Mouse (Mus musculus) MEL (cell line): ENCODE data around the gene Ephx1. TPM values are rescaled to one million over a fixed set of nuclear protein-coding genes. Genes with fewer than 3 reads are reported as not detected.
A peak's percentile ranks its signal among the peaks of the same experiment; 100 is the strongest.

Experiments
- DNase-seq: peaks from one replicate; pipeline ENCODE4 v3.0.0; 2011; ENCODE audit warnings: low read depth, low spot score
- H3K27ac ChIP-seq: 2 replicates; pipeline ENCODE4 v1.5.1; 2012; ENCODE audit warnings: low read depth, mild to moderate bottlenecking, control low read depth, low read length, moderate library complexity; ENCODE audit not compliant: control insufficient read depth
- H3K27me3 ChIP-seq, 2 experiments: fragments of 150-350 bp in 1 of 2; sonication (generic) in 1 of 2; 2 replicates each; pipeline ENCODE4 v1.6.1; 2012; ENCODE audit warnings: low read length in 2 of 2, mild to moderate bottlenecking in 2 of 2, improper control_type of control experiment in 1 of 2, moderate library complexity in 1 of 2; ENCODE audit not compliant: insufficient read depth in 2 of 2, control insufficient read depth in 1 of 2
- H3K36me3 ChIP-seq, 2 experiments: 2 replicates each; pipeline ENCODE4 v1.6.1; 2012 to 2014; ENCODE audit warnings: low read length in 2 of 2, improper control_type of control experiment in 1 of 2, inconsistent platforms in 1 of 2, mild to moderate bottlenecking in 1 of 2; ENCODE audit not compliant: insufficient read depth in 2 of 2, control insufficient read depth in 1 of 2
- H3K4me1 ChIP-seq, 2 experiments: fragments of 150-350 bp in 1 of 2; sonication (generic) in 1 of 2; 2 replicates each; pipeline ENCODE4 v1.6.1; 2012; ENCODE audit warnings: low read length in 2 of 2, improper control_type of control experiment in 1 of 2, mild to moderate bottlenecking in 1 of 2; ENCODE audit not compliant: insufficient read depth in 2 of 2, control insufficient read depth in 1 of 2
- H3K4me3 ChIP-seq, 2 experiments: fragments of 150-350 bp in 1 of 2; sonication (generic) in 1 of 2; 2 replicates each; pipeline ENCODE4 v1.5.1; 2012; ENCODE audit warnings: low read depth in 2 of 2, low read length in 2 of 2, mild to moderate bottlenecking in 2 of 2, moderate library complexity in 2 of 2, control low read depth in 1 of 2, improper control_type of control experiment in 1 of 2; ENCODE audit not compliant: control insufficient read depth in 1 of 2, insufficient read depth in 1 of 2
- H3K79me2 ChIP-seq: 2 replicates; pipeline ENCODE4 v1.6.1; 2012; ENCODE audit warnings: mild to moderate bottlenecking, low read length, moderate library complexity; ENCODE audit not compliant: control insufficient read depth, poor library complexity, insufficient read depth
- H3K9ac ChIP-seq: 2 replicates; pipeline ENCODE4 v1.6.1; 2012; ENCODE audit warnings: low read depth, mild to moderate bottlenecking, control low read depth, low read length, moderate library complexity; ENCODE audit not compliant: control insufficient read depth, poor library complexity, severe bottlenecking
- H3K9me3 ChIP-seq: fragments of 150-350 bp; sonication (generic); replicated peaks from 2 replicates; pipeline ENCODE4 v1.6.1; 2012; ENCODE audit warnings: mild to moderate bottlenecking, low read length, improper control_type of control experiment, moderate library complexity; ENCODE audit not compliant: insufficient read depth
- BHLHE40 ChIP-seq: IDR thresholded peaks from 2 replicates; pipeline ENCODE4 v1.6.1; 2012; ENCODE audit warnings: low read depth, mild to moderate bottlenecking, inconsistent platforms, low read length, improper control_type of control experiment, borderline replicate concordance
- CTCF ChIP-seq, 3 experiments: IDR thresholded peaks in 2 of 3; conservative IDR thresholded peaks in 1 of 3; 2 replicates each; pipeline ENCODE4 v1.5.1; 2011 to 2012; ENCODE audit warnings: low read length in 3 of 3, low read depth in 2 of 3, mild to moderate bottlenecking in 2 of 3, improper control_type of control experiment in 1 of 3, inconsistent platforms in 1 of 3, mixed read lengths in 1 of 3, moderate library complexity in 1 of 3; ENCODE audit not compliant: control insufficient read depth in 1 of 3, insufficient read depth in 1 of 3, poor library complexity in 1 of 3, severe bottlenecking in 1 of 3
- EP300 ChIP-seq, 2 experiments: IDR thresholded peaks; 2 replicates each; pipeline ENCODE4 v1.6.1; 2011; ENCODE audit warnings: improper control_type of control experiment in 2 of 2, low read length in 2 of 2, low read depth in 1 of 2, mild to moderate bottlenecking in 1 of 2
- ETS1 ChIP-seq: IDR thresholded peaks from 2 replicates; pipeline ENCODE4 v1.6.1; 2012; ENCODE audit warnings: low read depth, mild to moderate bottlenecking, inconsistent platforms, low read length, improper control_type of control experiment, moderate library complexity
- GABPA ChIP-seq: IDR thresholded peaks from 2 replicates; pipeline ENCODE4 v1.6.1; 2012; ENCODE audit warnings: low read depth, mild to moderate bottlenecking, inconsistent platforms, low read length, improper control_type of control experiment, moderate library complexity
- GATA1 ChIP-seq: IDR thresholded peaks from 2 replicates; pipeline ENCODE4 v1.6.1; 2011; ENCODE audit warnings: low read depth, low read length, improper control_type of control experiment
- JUND ChIP-seq: IDR thresholded peaks from 2 replicates; pipeline ENCODE4 v1.6.1; 2011; ENCODE audit warnings: low read depth, mild to moderate bottlenecking, improper control_type of control experiment, low read length
- MYB ChIP-seq: IDR thresholded peaks from 2 replicates; pipeline ENCODE4 v1.6.1; 2011; ENCODE audit warnings: mild to moderate bottlenecking, low read depth, low read length, improper control_type of control experiment
- MYC ChIP-seq: IDR thresholded peaks from 2 replicates; pipeline ENCODE4 v1.6.1; 2011; ENCODE audit warnings: low read depth, mild to moderate bottlenecking, low read length, improper control_type of control experiment, moderate library complexity
- POLR2AphosphoS2 ChIP-seq: IDR thresholded peaks from 2 replicates; pipeline ENCODE4 v1.6.1; 2011; ENCODE audit warnings: low read length, improper control_type of control experiment
- POLR2AphosphoS5 ChIP-seq: IDR thresholded peaks from 2 replicates; pipeline ENCODE4 v1.6.1; 2012; ENCODE audit warnings: low read depth, borderline replicate concordance, mild to moderate bottlenecking, inconsistent platforms, low read length, moderate library complexity, mixed read lengths
- RAD21 ChIP-seq: IDR thresholded peaks from 2 replicates; pipeline ENCODE4 v1.6.1; 2011; ENCODE audit warnings: mild to moderate bottlenecking, low read depth, low read length, improper control_type of control experiment
- RCOR1 ChIP-seq: IDR thresholded peaks from 2 replicates; pipeline ENCODE4 v1.6.1; 2012; ENCODE audit warnings: low read depth, mild to moderate bottlenecking, inconsistent platforms, low read length, improper control_type of control experiment
- SIN3A ChIP-seq: IDR thresholded peaks from 2 replicates; pipeline ENCODE4 v1.6.1; 2012; ENCODE audit warnings: low read length, improper control_type of control experiment, inconsistent platforms
- SMC3 ChIP-seq: IDR thresholded peaks from 2 replicates; pipeline ENCODE4 v1.6.1; 2011; ENCODE audit warnings: low read depth, low read length, improper control_type of control experiment
- TBP ChIP-seq: IDR thresholded peaks from 2 replicates; pipeline ENCODE4 v1.8.0; 2011; ENCODE audit warnings: low read depth, low read length, improper control_type of control experiment
- TCF12 ChIP-seq: IDR thresholded peaks from 2 replicates; pipeline ENCODE4 v1.6.1; 2014; ENCODE audit warnings: low read depth, mild to moderate bottlenecking, inconsistent platforms, low read length, improper control_type of control experiment, moderate library complexity
- USF2 ChIP-seq, 2 experiments: IDR thresholded peaks; 2 replicates each; pipeline ENCODE4 v1.6.1; 2011 to 2012; ENCODE audit warnings: improper control_type of control experiment in 2 of 2, low read length in 2 of 2, borderline replicate concordance in 1 of 2, inconsistent platforms in 1 of 2, low read depth in 1 of 2, mild to moderate bottlenecking in 1 of 2; ENCODE audit not compliant: insufficient read depth in 1 of 2
- ZC3H11A ChIP-seq: IDR thresholded peaks from 2 replicates; pipeline ENCODE4 v1.6.1; 2012; ENCODE audit warnings: low read depth, mild to moderate bottlenecking, inconsistent platforms, low read length, improper control_type of control experiment
- ZMIZ1 ChIP-seq: IDR thresholded peaks from 2 replicates; pipeline ENCODE4 v1.6.1; 2012; ENCODE audit warnings: low read depth, mild to moderate bottlenecking, inconsistent platforms, low read length, improper control_type of control experiment, moderate library complexity
- ZNF384 ChIP-seq: IDR thresholded peaks from 2 replicates; pipeline ENCODE4 v1.6.1; 2012; ENCODE audit warnings: low read depth, mild to moderate bottlenecking, inconsistent platforms, low read length, improper control_type of control experiment
- polyA plus RNA-seq, 2 experiments: library from polyadenylated mRNA; stranded (reverse) in 1 of 2; unstranded in 1 of 2; fragments of >175 nt in 1 of 2; fragments of >200 nt in 1 of 2; gene quantifications; 2 replicates each; pipeline versions ENCODE4 v1.2.1 to v1.2.4; 2012; ENCODE audit warnings: low replicate concordance in 2 of 2, low read depth in 1 of 2; ENCODE audit not compliant: insufficient read length in 2 of 2, insufficient read depth in 1 of 2, missing spikeins in 1 of 2
- total RNA-seq: library from RNA; depleted of rRNA; stranded (reverse); fragments of 300-350 nt; gene quantifications from 2 replicates; pipeline ENCODE4 v1.2.3, GENCODE M21; 2012

Ephx1 gene
- total and polyA plus RNA-seq, 3 experiments, result 0.15 to 0.39 TPM; not detected in 1

GRCm38 (mm10) chr1:181049328-181049842 is 28.7 kb upstream of the Ephx1 start:
- Histone ChIP-seq H3K4me1 (peaks cover 0 to 4% of the 10 kb centered on the region in 2 experiments; a peak in 2 of 4 replicates), H3K79me2 (no peaks in the 10 kb centered on the region), H3K27ac (no peak overlapping the region), H3K9me3 (no peaks in the 10 kb centered on the region), H3K27me3 (peaks cover 0 to 4% of the 10 kb centered on the region in 2 experiments; a peak in 1 of 4 replicates), H3K9ac (no peak overlapping the region), H3K36me3 (peaks cover 0 to 4% of the 10 kb centered on the region in 2 experiments; a peak in 2 of 4 replicates), H3K4me3 (no peak overlapping the region)
- peak; percentile 43 for DNase-seq
- TF ChIP-seq CTCF (IDR thresholded peaks at IDR 0.05 in 2 of 3, conservative IDR thresholded peaks at IDR 0.05 in 1 of 3; ENCODE audit: control insufficient read depth in 1 of 3, insufficient read depth in 1 of 3, low read depth in 2 of 3, low read length in 3 of 3, poor library complexity in 1 of 3, severe bottlenecking in 1 of 3) (peak; percentile 27 to 70 (median 46)), USF2 (IDR thresholded peaks at IDR 0.05; ENCODE audit: borderline replicate concordance in 1 of 2, insufficient read depth in 1 of 2, low read depth in 1 of 2, low read length in 2 of 2) (no peak), TCF12 (peak; percentile 62; the same call in 1 of the 2 replicates), ZC3H11A (peak; percentile 11; the same call in 1 of the 2 replicates), MYB (no peak), EP300 (IDR thresholded peaks at IDR 0.05; ENCODE audit: low read depth in 1 of 2, low read length in 2 of 2) (peak; percentile 38 to 58; a peak in 2 of 4 replicates), RCOR1 (no peak), RAD21 (peak; percentile 52), GATA1 (peak; percentile 25; the same call in 1 of the 2 replicates), GABPA (no peak), SMC3 (peak; percentile 59)

DNA sequence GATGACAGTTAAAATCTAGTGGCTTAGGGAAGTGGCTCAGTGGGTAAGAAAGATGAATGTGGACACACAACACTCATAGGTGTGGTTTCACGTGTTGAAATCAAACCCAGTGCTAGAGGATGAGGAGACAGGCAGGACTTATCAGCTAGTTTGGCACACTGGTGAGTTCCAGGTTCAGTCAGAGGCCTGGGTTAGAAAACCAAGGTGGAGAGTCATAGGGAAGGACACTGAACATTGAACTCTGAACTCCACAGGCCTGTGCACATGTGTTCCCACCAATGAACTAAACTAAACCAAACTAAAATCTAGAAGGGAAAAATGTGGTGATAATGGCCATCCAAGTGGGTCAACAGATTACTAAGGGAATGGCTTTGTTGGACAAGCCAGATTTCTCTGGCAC is 26.8 kb upstream of the Ephx1 start:
- H3K27me3 ChIP-seq, result peaks cover 0 to 8% of the 10 kb centered on the region in 2 experiments; a peak in 2 of 4 replicates
- no peak overlapping the region for H3K4me3 ChIP-seq
- TF ChIP-seq MYB, result no peak
- no peak for TF ChIP-seq POLR2AphosphoS2
- no peak for TF ChIP-seq RAD21
- H3K9ac ChIP-seq, result no peak overlapping the region
- no peaks in the 10 kb centered on the region for H3K36me3 ChIP-seq
- no peaks in the 10 kb centered on the region for H3K9me3 ChIP-seq
- no peaks in the 10 kb centered on the region; a peak in 1 of 4 replicates for H3K4me1 ChIP-seq
- no peak for DNase-seq
- H3K27ac ChIP-seq, result no peak overlapping the region
- no peaks in the 10 kb centered on the region for H3K79me2 ChIP-seq

GRCm38 (mm10) chr1:181039652-181040051 is 18.9 kb upstream of the Ephx1 start:
- no peak overlapping the region for H3K27ac ChIP-seq
- H3K27me3 ChIP-seq, result peaks cover 0 to 5% of the 10 kb centered on the region in 2 experiments; a peak in 2 of 4 replicates
- peaks cover 9 to 25% of the 10 kb centered on the region in 2 experiments for H3K4me1 ChIP-seq
- no peak overlapping the region for H3K9ac ChIP-seq
- peaks cover 0 to 18% of the 10 kb centered on the region in 2 experiments; a peak in 2 of 4 replicates for H3K36me3 ChIP-seq
- H3K9me3 ChIP-seq, result no peaks in the 10 kb centered on the region
- peak; percentile 75 for DNase-seq
- H3K79me2 ChIP-seq, result no peaks in the 10 kb centered on the region
- H3K4me3 ChIP-seq, result no peak overlapping the region
- TF ChIP-seq GATA1, result peak; percentile 47; the same call in 1 of the 2 replicates
- TF ChIP-seq BHLHE40, result 0 out of 2 replicates have a peak, but pooled peaks have one; percentile 28
- no peak for TF ChIP-seq GABPA
- TF ChIP-seq ZMIZ1, result no peak
- TF ChIP-seq EP300 (IDR thresholded peaks at IDR 0.05; ENCODE audit: low read depth in 1 of 2, low read length in 2 of 2), result peak; percentile 17 to 66; a peak in 1 of 4 replicates
- no peak for TF ChIP-seq TBP
- peak; percentile 52 to 76 (median 64) for TF ChIP-seq CTCF (IDR thresholded peaks at IDR 0.05 in 2 of 3, conservative IDR thresholded peaks at IDR 0.05 in 1 of 3; ENCODE audit: control insufficient read depth in 1 of 3, insufficient read depth in 1 of 3, low read depth in 2 of 3, low read length in 3 of 3, poor library complexity in 1 of 3, severe bottlenecking in 1 of 3)
- TF ChIP-seq USF2 (IDR thresholded peaks at IDR 0.05; ENCODE audit: borderline replicate concordance in 1 of 2, insufficient read depth in 1 of 2, low read depth in 1 of 2, low read length in 2 of 2), result no peak
- peak; percentile 38 for TF ChIP-seq ZNF384
- peak; percentile 74 for TF ChIP-seq TCF12
- 0 out of 2 replicates have a peak, but pooled peaks have one; percentile 32 for TF ChIP-seq MYC
- no peak for TF ChIP-seq JUND
- TF ChIP-seq RAD21, result peak; percentile 48
- peak; percentile 47 for TF ChIP-seq ZC3H11A
- peak; percentile 48; the same call in 1 of the 2 replicates for TF ChIP-seq RCOR1
- no peak for TF ChIP-seq SIN3A
- TF ChIP-seq POLR2AphosphoS5, result no peak
- peak; percentile 43; the same call in 1 of the 2 replicates for TF ChIP-seq ETS1
- peak; percentile 62 for TF ChIP-seq SMC3
